Mouse (Mus musculus) T-helper 1 cell (primary cell): ENCODE measurements at regions not wholly inside any gene's neighbourhood (a gene's known extent, or its start where the extent isn't known, plus 50 kb on each side); places are given as distances from the start of the nearest gene placed in this dataset.

Experiments used
- in situ Hi-C: fragments of 300-600 bp; cut with MboI, MseI; formaldehyde crosslinking; loops from one replicate; pipeline ENCODE4 v1.15.1; 2025; ENCODE audit warnings: high pct_unique_total_duplicates

GRCm38 (mm10) chrX:115245011-115245410 is 337.6 kb downstream of the Ube2dnl2 start:
- in situ Hi-C loops, result loop anchor here (10.0 kb wide), 1 partner anchor 450 kb away; no protein-coding TSS in a partner anchor

- in situ Hi-C loops, result no loop called here
Measured at GRCm38 (mm10) chrX:115256151-115256550, 348.8 kb downstream of the Ube2dnl2 start.
